Mouse (Mus musculus): Measurements from ENCODE around the gene Cbln3.

GRCm38 (mm10) chr14:55838740-55839139, 45.5 kb downstream of the Cbln3 start:
- TF ChIP-seq CTCF (IDR thresholded peaks at IDR 0.05) (peak; percentile 53), EP300 (IDR thresholded peaks at IDR 0.05) (no peak)
